Mouse (Mus musculus) layer of hippocampus, adult 8-10 months (tissue): ENCODE results near the gene Chchd2. TPM values are rescaled to one million over a fixed set of nuclear protein-coding genes. Genes with fewer than 3 reads are reported as not detected.

Experiments used
- DNase-seq, 2 experiments: peaks; one replicate each; pipeline ENCODE4 v3.0.0; 2022; ENCODE audit warnings: low spot score in 2 of 2
- total RNA-seq, 4 experiments: library from RNA; stranded (reverse); gene quantifications; 2 replicates each; pipeline ENCODE4 v1.2.4; 2022

The Chchd2 gene
- total RNA-seq, 4 experiments from 2014 or later = 410 to 438 (median 418) TPM

- no peak for DNase-seq
Measured at GRCm38 (mm10) chr5:129879888-129880287, 7.4 kb downstream of the Chchd2 start.

GRCm38 (mm10) chr5:129878946-129879345 lies 8.3 kb downstream of the Chchd2 start:
- peak in 1 of 2 experiments; percentile 59 for DNase-seq

- DNase-seq = peak; percentile 35 to 49
Measured at GRCm38 (mm10) chr5:129877731-129878455, 9.4 kb downstream of the Chchd2 start.

GRCm38 (mm10) chr5:129875098-129875497 lies 12.2 kb downstream of the Chchd2 start:
- no peak for DNase-seq

GRCm38 (mm10) chr5:129873942-129874341 lies 13.3 kb downstream of the Chchd2 start:
- DNase-seq = no peak

GRCm38 (mm10) chr5:129871238-129871637 lies 16.0 kb downstream of the Chchd2 start:
- no peak for DNase-seq

- no peak for DNase-seq
Measured at GRCm38 (mm10) chr5:129869238-129869995, 17.9 kb downstream of the Chchd2 start.

GRCm38 (mm10) chr5:129865841-129866240 lies 21.4 kb downstream of the Chchd2 start:
- no peak for DNase-seq

- peak; percentile 30 to 50 for DNase-seq
Measured at GRCm38 (mm10) chr5:129864467-129864866, 22.8 kb downstream of the Chchd2 start.

- DNase-seq = no peak
Measured at GRCm38 (mm10) chr5:129862325-129862724, 24.9 kb downstream of the Chchd2 start.

GRCm38 (mm10) chr5:129856414-129856813 lies 30.9 kb downstream of the Chchd2 start:
- DNase-seq = no peak

- no peak for DNase-seq
Measured at GRCm38 (mm10) chr5:129855163-129855562, 32.1 kb downstream of the Chchd2 start.

- DNase-seq = no peak
Measured at GRCm38 (mm10) chr5:129847558-129847820, 39.8 kb downstream of the Chchd2 start.

GRCm38 (mm10) chr5:129846752-129847557 lies 40.3 kb downstream of the Chchd2 start, which contains the start of gene Sumf2:
Gene Sumf2, plus strand, starts transcription at chr5:129846986.
- DNase-seq = peak; percentile 90 to 96

- DNase-seq = no peak
Measured at GRCm38 (mm10) chr5:129844848-129845247, 42.4 kb downstream of the Chchd2 start.

Other genes with a start within 250 kb of the Chchd2 start
- gene Zfp11, start 217.4 kb downstream of the Chchd2 start, total RNA-seq = 1 to 10 TPM; 6.3 to 8.3 (median 7.0) TPM
- not detected for gene Sept14, start 179.0 kb downstream of the Chchd2 start, total RNA-seq
- gene Mrps17, start 172.0 kb downstream of the Chchd2 start, total RNA-seq = 10 to 100 TPM; 72.9 to 92.8 (median 78.4) TPM
- gene Nipsnap2, start 162.4 kb downstream of the Chchd2 start, total RNA-seq = 10 to 100 TPM; 79.4 to 85.9 (median 82.6) TPM
- 10 to 100 TPM; 23.0 to 31.3 (median 28.6) TPM for gene Psph, start 100.0 kb downstream of the Chchd2 start, total RNA-seq
- 10 to 100 TPM; 20.2 to 26.5 (median 22.7) TPM for gene Sumf2, start 40.5 kb downstream of the Chchd2 start, total RNA-seq
- 1 to 10 TPM; 7.0 to 7.7 (median 7.2) TPM for gene Zbed5, start 8.3 kb upstream of the Chchd2 start, total RNA-seq
- 10 to 100 TPM; 24.4 to 26.8 (median 25.6) TPM for gene Phkg1, start 11.1 kb upstream of the Chchd2 start, total RNA-seq
- gene Nupr1l, start 21.1 kb upstream of the Chchd2 start, total RNA-seq = 1 to 10 TPM; 1.8 to 8.3 (median 2.2) TPM
- gene Vkorc1l1, start 54.5 kb upstream of the Chchd2 start, total RNA-seq = 10 to 100 TPM; 43.6 to 50.2 (median 45.9) TPM
- gene Gusb, start 115.6 kb upstream of the Chchd2 start, total RNA-seq = 10 to 100 TPM; 11.2 to 60.7 (median 28.9) TPM
- gene Asl, start 141.8 kb upstream of the Chchd2 start, total RNA-seq = 10 to 100 TPM; 18.9 to 38.2 (median 26.3) TPM
- 10 to 100 TPM; 31.8 to 38.2 (median 35.6) TPM for gene Crcp, start 141.8 kb upstream of the Chchd2 start, total RNA-seq
- gene Tpst1, start 185.9 kb upstream of the Chchd2 start, total RNA-seq = 10 to 100 TPM; 41.3 to 54.4 (median 48.8) TPM